Mouse (Mus musculus) heart, embryonic 11.5 days (tissue): ENCODE measurements at regions not wholly inside any gene's neighbourhood (a gene's known extent, or its start where the extent isn't known, plus 50 kb on each side); places are given as distances from the start of the nearest gene placed in this dataset.

Source experiments
- ATAC-seq: fragments of 200-750 bp; cut with Nextera tagmentation; replicated peaks from 2 replicates; pipeline ENCODE4 v1.8.0; 2017; ENCODE audit warnings: moderate library complexity; ENCODE audit not compliant: insufficient number of reproducible peaks, low FRiP score, low TSS enrichment
- H3K27ac ChIP-seq: fragments of 300-500 bp; sonication (generic); 2 replicates; pipeline ENCODE4 v1.5.1; 2014; ENCODE audit warnings: mild to moderate bottlenecking, low read depth, low read length
- H3K27me3 ChIP-seq: fragments of 300-500 bp; sonication (generic); 2 replicates; pipeline ENCODE4 v1.6.1; 2014; ENCODE audit warnings: mild to moderate bottlenecking, low read length, mixed read lengths; ENCODE audit not compliant: control insufficient read depth, insufficient read depth
- H3K36me3 ChIP-seq: fragments of 300-500 bp; sonication (generic); 2 replicates; pipeline ENCODE4 v1.6.1; 2014; ENCODE audit warnings: mild to moderate bottlenecking, low read length, moderate library complexity, mixed read lengths; ENCODE audit not compliant: control insufficient read depth, insufficient read depth
- H3K4me1 ChIP-seq: fragments of 300-500 bp; sonication (generic); 2 replicates; pipeline ENCODE4 v1.6.1; 2014; ENCODE audit warnings: low read length; ENCODE audit not compliant: control insufficient read depth, insufficient read depth
- H3K4me2 ChIP-seq: fragments of 300-500 bp; sonication (generic); 2 replicates; pipeline ENCODE4 v1.6.1; 2014; ENCODE audit warnings: mild to moderate bottlenecking, moderate library complexity
- H3K4me3 ChIP-seq: fragments of 300-500 bp; sonication (generic); 2 replicates; pipeline ENCODE4 v1.5.1; 2014; ENCODE audit warnings: low read depth, low read length
- H3K9ac ChIP-seq: fragments of 300-500 bp; sonication (generic); 2 replicates; pipeline ENCODE4 v1.6.1; 2014; ENCODE audit warnings: mild to moderate bottlenecking, low read depth, low read length, moderate library complexity
- H3K9me3 ChIP-seq: fragments of 300-500 bp; sonication (generic); replicated peaks from 2 replicates; pipeline ENCODE4 v1.6.1; 2016; ENCODE audit warnings: low read length; ENCODE audit not compliant: control insufficient read depth
- WGBS: fragments of 180-500 bp; shearing (Covaris S2); extraction: QIAGEN DNeasy Blood & Tissue Kit; methylation state at CpG from one replicate; pipeline ENCODE4 v1.1.7; 2014; ENCODE audit not compliant: insufficient replicate concordance; 5-methylcytosine and 5-hydroxymethylcytosine counted together

DNA sequence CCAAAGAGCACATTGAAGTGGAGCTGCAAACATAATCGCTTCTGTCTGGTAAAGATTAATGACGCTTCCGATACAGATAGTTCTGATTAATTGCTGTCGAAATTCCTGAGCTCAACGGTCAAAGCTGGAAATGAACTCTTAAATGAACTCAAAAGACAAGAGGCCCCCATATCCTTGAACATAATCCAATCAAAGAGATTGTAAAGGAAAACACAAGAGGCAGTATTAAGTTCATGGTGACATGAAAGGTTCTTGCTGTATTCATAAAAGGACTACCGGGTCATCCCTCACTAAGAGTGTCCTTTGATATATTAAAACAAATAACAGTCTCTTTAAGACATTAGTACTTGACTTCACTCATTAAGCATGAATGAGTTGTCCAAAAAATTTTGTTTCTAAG is 225.4 kb upstream of the Pdzrn3 start:
- no peak overlapping the region for H3K4me2 ChIP-seq
- no peaks in the 10 kb centered on the region for H3K27me3 ChIP-seq
- no peaks in the 10 kb centered on the region for H3K4me1 ChIP-seq
- H3K27ac ChIP-seq, result no peak overlapping the region
- no peak overlapping the region for H3K9ac ChIP-seq
- no peaks in the 10 kb centered on the region for H3K36me3 ChIP-seq
- 64% methylated on average over 6 of the region's 6 CpGs for WGBS
- ATAC-seq, result no peak
- H3K9me3 ChIP-seq, result no peaks in the 10 kb centered on the region
- H3K4me3 ChIP-seq, result no peak overlapping the region

- no peaks in the 10 kb centered on the region for H3K27me3 ChIP-seq
- no peak overlapping the region for H3K4me3 ChIP-seq
- H3K9ac ChIP-seq, result no peak overlapping the region
- no peak overlapping the region for H3K27ac ChIP-seq
- H3K36me3 ChIP-seq, result no peaks in the 10 kb centered on the region
- H3K9me3 ChIP-seq, result no peaks in the 10 kb centered on the region
- ATAC-seq, result no peak
- 77% methylated on average over 2 of the region's 2 CpGs for WGBS
- no peak overlapping the region for H3K4me2 ChIP-seq
- no peaks in the 10 kb centered on the region for H3K4me1 ChIP-seq
These were observed 219.3 kb upstream of the Pdzrn3 start for GRCm38 (mm10) chr6:101596995-101597394.

- Histone ChIP-seq H3K4me1 (no peaks in the 10 kb centered on the region), H3K4me2 (no peak overlapping the region), H3K9ac (no peak overlapping the region), H3K27me3 (no peaks in the 10 kb centered on the region), H3K9me3 (no peaks in the 10 kb centered on the region), H3K27ac (no peak overlapping the region), H3K36me3 (no peaks in the 10 kb centered on the region), H3K4me3 (no peak overlapping the region)
- ATAC-seq, result no peak
- 61% methylated on average over 12 of the region's 12 CpGs for WGBS
These were observed 216.3 kb upstream of the Pdzrn3 start for GRCm38 (mm10) chr6:101593782-101594641.

DNA sequence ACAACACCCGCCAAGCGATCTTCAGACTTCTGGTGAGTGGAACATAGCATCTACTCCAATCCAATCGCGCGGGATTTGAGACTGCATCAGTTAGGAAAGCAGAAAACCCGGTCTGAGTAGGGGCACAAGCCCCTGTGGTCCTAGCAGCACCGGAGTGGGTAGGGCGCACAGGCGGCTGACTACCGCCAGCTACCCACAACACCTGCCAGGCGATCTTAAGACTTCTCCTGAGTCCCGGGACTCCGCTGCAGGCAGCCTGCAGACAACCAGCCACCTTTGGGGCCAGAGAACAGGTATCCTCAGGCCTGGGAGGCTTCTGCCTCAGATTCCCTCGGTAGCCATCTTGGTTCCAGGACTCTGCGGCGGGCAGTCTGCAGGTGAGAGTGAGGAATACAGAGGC is 208.2 kb upstream of the Pdzrn3 start:
- H3K36me3 ChIP-seq, result no peaks in the 10 kb centered on the region
- H3K9me3 ChIP-seq, result no peaks in the 10 kb centered on the region
- no peak overlapping the region for H3K4me2 ChIP-seq
- no peaks in the 10 kb centered on the region for H3K27me3 ChIP-seq
- no peak for ATAC-seq
- no peak overlapping the region for H3K4me3 ChIP-seq
- H3K4me1 ChIP-seq, result no peaks in the 10 kb centered on the region
- WGBS, result 57% methylated on average over 16 of the region's 16 CpGs
- no peak overlapping the region for H3K27ac ChIP-seq
- no peak overlapping the region for H3K9ac ChIP-seq

DNA sequence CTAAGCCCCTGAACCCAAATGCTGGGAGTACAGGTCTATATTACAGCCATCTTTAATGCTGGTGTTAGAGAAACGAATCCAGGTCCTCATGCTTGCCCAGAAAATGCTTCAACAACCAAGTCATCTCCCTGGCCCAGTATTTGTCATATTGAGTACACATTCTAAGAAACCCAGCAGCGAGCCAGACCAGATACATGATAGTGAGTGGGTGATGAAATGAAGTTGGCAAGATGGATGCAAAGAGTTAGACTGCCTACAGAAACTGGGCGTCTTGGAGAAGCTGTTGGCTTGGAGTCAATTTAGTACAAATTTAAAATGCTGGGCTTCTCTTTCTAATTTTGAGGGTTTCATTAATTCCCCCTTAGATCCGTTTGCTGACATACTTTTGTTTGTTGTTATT is 203.1 kb upstream of the Pdzrn3 start:
- no peaks in the 10 kb centered on the region for H3K36me3 ChIP-seq
- ATAC-seq, result no peak

GRCm38 (mm10) chr6:101556096-101556495 is 178.4 kb upstream of the Pdzrn3 start:
- Histone ChIP-seq H3K9ac (no peak overlapping the region), H3K4me3 (no peak overlapping the region), H3K27me3 (no peaks in the 10 kb centered on the region), H3K4me2 (no peak overlapping the region), H3K36me3 (no peaks in the 10 kb centered on the region), H3K9me3 (no peaks in the 10 kb centered on the region), H3K27ac (no peak overlapping the region), H3K4me1 (0 out of 2 replicates have a peak, but pooled peaks cover 3% of the 10 kb centered on the region)
- 95% methylated on average over 1 of the region's 1 CpGs for WGBS
- ATAC-seq, result no peak

More for the DNA sequence above, 203.1 kb upstream of the Pdzrn3 start:
- 67% methylated on average over 4 of the region's 4 CpGs for WGBS
- Histone ChIP-seq H3K4me1 (no peaks in the 10 kb centered on the region), H3K9ac (no peak overlapping the region), H3K27me3 (no peaks in the 10 kb centered on the region), H3K4me2 (no peak overlapping the region), H3K4me3 (no peak overlapping the region), H3K9me3 (no peaks in the 10 kb centered on the region), H3K27ac (no peak overlapping the region)

- no peak overlapping the region for H3K4me3 ChIP-seq
- H3K9me3 ChIP-seq, result no peaks in the 10 kb centered on the region
- ATAC-seq, result no peak
- H3K9ac ChIP-seq, result no peak overlapping the region
- no peak overlapping the region for H3K27ac ChIP-seq
- no peaks in the 10 kb centered on the region for H3K36me3 ChIP-seq
- H3K4me1 ChIP-seq, result 0 out of 2 replicates have a peak, but pooled peaks cover 3% of the 10 kb centered on the region
- 42% methylated on average over 2 of the region's 2 CpGs for WGBS
- H3K27me3 ChIP-seq, result no peaks in the 10 kb centered on the region
- no peak overlapping the region for H3K4me2 ChIP-seq
These were observed 177.4 kb upstream of the Pdzrn3 start for GRCm38 (mm10) chr6:101554965-101555604.

GRCm38 (mm10) chr6:101550501-101551268 is 173.0 kb upstream of the Pdzrn3 start:
- Histone ChIP-seq H3K27me3 (no peaks in the 10 kb centered on the region), H3K27ac (no peak overlapping the region), H3K9ac (no peak overlapping the region), H3K9me3 (no peaks in the 10 kb centered on the region), H3K4me1 (0 out of 2 replicates have a peak, but pooled peaks cover 3% of the 10 kb centered on the region), H3K4me3 (no peak overlapping the region), H3K4me2 (no peak overlapping the region), H3K36me3 (no peaks in the 10 kb centered on the region)
- 31% methylated on average over 7 of the region's 7 CpGs for WGBS
- no peak for ATAC-seq
